Mouse (Mus musculus): ENCODE data around the gene Opa3.

Opa3 gene

DNA sequence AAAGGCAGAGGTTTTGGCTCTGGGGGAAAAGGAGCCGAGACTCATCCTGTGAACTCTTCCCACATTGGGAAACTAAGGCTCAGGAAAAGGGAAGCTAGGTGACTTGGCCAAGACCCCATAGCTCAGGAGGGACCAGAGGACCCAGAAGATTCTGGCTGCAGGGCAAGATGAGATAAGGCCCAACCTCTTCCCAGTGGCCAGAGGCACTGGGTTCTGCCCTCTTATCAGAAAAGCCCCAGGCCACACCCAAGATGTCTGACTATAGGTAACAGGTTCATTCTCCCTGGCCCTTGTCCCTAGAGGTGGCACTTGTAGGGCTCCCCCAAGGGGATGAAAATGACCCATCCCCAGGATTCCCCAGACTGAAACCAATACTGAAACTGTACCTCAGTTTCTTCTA is 18.7 kb downstream of the Opa3 start:
- no peak for DNase-seq (ENCODE audit: low spot score in 2 of 2)

DNA sequence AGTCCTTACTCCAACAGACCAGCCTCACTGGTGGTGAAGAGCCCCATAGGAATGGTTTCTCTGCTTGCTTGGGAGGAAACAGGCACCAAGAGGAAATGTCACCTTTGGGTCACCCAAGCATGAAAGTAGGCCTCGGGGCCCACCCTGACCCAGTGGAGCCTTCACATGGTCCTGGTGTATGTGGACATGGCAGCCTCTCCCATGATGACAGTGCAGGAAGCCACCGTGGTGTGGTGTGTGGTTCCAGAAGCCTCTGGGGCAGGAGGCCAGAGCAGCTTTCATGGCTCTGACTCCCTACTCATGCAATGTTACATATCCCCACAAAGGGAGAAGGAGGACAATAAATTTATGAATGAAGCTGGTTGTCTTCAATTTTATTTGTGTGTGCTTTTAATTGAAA is 19.4 kb downstream of the Opa3 start:
- no peak for DNase-seq (ENCODE audit: low spot score in 2 of 2)

DNA sequence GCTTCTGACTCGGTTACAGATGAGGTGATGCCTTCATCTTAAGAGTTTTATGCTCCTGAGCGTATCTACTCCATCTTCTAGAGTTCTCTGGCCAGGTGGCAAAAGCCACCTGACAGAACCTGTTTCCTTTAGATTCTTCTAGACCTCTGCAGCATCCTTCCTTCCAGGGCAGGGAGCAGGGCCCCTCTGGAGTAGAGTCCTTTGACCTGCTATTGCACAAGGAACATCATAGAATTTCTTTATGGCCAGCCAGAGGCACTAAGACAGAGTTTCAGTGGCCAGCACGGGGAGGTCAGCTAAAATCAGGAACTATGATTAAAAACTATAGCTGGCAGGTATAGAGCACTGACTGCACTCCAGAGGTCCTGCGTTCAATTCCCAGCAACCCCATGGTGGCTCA is 23.9 kb downstream of the Opa3 start:
- no peak for DNase-seq (ENCODE audit: low spot score in 2 of 2)

DNA sequence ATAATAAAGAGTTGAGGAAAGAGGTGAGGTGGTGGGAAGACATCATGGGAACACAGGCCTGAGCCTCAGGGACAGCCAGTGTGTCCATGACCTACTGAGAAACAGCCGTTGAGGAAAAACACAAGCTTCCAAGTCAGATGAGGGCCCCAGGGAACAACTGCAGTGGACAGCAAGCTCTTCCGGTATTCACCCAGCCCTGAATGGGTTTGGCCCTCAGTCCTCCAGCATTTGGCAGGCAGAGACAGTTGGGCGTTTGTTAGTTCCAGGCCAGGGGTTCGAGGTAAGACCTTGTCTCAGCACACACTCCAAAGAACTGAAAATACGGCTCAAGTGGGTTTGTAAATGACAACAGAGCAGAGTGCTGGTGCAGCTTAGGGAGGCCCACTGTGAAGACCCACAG is 25.3 kb downstream of the Opa3 start:
- no peak for DNase-seq (ENCODE audit: low spot score in 2 of 2)

DNA sequence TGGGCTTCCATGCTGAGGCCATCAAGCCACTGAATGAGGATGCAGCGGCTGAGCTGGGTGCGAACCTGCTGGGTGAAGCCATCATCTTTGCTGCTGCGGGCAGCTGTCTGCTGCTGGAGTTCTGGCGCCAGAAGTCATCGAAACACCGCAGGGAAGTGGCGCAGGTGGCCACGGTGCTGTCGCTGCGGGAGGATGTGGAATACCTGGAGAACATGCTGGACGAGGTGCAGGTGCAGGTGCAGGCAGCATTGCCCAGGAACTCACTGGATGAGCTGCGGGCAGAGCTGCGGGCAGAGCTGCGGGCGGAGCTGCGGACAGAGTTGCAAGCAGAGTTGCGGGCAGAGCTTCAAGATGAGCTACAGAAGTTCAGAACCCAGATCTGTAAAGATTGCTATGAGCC is 27.3 kb downstream of the Opa3 start:
- no peak for DNase-seq (ENCODE audit: low spot score in 2 of 2)

DNA sequence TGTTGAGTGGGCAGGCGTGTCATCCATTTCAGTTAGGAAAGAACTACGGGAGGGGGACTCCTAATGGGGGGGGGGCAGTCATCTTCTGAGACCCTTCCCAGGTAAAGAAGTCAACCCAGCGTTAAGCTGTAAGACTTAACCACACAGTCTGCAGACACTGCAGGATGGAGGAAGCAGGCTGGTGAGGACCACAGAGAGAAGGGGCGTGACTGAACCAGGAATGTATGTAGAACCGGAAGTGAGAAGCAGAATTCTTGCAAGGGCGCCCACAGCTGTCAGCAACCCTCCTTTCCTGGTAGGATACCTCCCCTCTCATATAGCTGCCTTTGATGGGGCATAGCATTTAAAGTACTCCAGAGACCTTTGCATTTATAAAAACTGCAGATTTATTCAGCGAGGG is 28.4 kb downstream of the Opa3 start:
- DNase-seq (ENCODE audit: low spot score in 2 of 2) = no peak

DNA sequence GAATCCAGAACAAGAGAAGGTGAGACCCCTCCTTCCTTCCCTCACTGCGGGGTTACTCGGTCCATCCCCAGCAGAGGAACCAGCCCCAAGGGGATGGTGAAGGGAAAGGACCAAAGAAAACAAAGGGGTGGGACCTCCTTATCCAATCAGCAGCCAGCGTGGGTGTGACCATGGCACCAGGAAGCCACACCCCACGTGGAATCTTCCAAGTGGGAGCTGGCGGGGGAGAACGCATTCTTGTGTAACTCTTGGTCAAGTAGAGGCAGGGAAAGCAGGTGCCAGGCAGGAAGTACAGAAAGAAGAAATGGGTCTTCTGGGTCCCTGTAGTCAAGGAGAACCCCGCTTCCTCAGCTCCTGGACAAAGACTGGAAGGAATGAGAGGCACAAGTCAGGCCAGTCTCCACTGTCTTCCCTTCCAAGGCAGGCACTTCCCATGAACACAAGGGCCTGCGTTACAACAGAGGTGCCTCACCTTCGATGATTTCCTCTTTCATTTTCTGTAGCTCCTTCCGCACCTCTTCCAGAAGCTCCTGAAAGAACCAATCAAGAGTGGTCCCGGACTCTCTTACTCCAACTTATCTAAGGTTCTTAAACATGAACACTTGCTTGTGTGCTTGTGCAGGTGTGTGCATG is 29.4 kb downstream of the Opa3 start:
- no peak for DNase-seq (ENCODE audit: low spot score in 2 of 2)

DNA sequence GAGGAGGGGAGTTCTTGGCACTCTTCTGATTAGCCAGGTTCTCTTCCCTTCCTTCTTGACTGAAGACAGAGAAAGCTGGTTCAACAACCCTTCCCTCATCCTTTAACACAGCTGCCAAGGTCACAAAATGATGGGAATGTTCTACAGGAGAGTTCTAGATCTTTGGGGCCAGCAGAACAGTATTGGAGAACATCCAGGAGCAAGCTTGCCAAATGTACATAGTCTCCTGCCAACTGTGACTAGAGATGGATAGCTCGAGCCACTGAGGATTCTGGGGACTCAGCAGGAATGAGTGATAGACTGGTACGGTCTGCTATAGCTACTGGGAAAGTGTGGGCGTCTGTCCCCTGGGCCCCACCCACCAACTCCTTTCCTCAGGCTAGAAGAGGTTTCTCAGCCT is 30.2 kb downstream of the Opa3 start:
- DNase-seq (ENCODE audit: low spot score in 2 of 2) = no peak

DNA sequence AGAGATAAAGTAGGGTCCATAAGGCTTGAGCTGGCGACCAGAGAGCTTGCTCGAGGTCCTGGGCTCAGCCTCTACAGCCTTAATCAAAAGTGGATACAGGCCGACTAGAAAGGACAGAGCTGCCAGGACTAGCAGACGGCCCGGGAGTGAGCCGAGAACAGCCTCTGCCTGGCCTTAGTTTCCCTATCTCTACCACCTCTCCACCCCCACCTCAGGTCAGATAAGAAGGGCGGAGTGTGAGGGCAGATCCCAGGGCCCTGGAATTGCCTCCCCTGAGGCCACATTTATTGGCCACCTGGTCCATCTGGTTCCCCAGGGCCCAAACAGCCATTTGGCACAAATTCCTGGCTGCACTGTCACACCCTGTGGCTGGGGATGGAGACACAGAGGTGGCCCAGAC is 37.0 kb downstream of the Opa3 start:
- DNase-seq (ENCODE audit: low spot score in 2 of 2) = no peak

DNA sequence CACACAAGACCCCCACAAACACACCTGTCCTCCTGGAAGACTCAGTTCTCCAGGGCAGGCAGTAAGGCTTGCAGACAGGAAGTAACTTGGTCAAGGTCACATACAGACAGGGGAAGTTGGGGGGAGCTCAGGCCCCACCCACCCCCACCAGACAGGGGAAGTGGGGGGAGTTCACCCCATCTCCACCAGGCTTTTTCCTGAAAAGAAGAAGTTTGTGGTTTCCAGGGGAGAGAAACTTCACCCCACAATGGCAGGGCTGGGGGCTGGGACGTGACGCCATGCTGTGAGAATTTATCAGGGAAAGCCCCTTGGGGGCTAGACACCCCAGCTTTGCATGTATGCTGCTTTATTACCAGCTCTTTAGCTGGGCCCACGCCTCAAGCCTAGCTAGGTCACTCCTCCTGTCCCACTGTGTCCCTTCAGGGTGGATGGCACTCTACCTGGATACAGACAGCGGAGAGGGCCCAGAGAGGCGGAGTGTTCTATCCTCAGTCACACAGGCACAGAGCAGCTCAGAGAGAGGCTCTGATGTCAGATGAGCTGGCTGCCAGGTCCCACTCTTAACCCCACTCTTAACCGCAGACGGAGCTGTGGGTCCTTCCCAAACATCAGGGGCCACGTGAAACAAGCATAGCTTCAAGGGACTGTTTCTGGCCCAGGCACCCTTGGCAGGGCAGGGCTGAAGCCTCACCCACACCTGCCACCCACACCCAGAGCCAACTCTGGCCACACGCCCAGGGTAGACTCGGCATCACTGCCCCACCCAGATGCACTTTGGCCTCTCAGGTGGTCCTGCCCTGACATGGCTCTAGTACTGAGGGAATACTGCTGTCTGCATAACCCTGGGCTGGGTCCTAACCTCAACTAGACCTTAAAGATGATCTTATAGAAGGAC is 38.0 kb downstream of the Opa3 start:
- peak in 1 of 2 experiments; percentile 36 for DNase-seq (ENCODE audit: low spot score in 2 of 2)

DNA sequence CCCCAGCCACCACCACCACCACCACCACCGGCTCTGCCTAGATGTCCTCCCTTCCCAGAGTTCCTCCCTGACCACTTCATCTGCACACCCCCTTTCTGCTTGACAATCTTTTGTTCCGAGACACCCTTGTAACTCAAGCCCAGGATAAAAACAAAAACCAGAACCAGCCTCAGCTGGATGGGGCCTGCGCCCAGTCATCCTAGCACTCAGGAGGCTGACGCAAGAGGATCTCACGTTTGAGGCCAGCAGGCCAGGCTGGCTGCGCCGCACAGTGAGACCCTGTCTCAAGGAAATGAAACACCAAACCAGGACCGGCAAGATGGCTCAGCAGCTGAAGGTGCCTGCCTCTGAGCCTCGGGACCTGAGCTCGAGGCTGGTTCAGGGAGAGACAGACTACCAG is 38.9 kb downstream of the Opa3 start:
- DNase-seq (ENCODE audit: low spot score in 2 of 2) = no peak

DNA sequence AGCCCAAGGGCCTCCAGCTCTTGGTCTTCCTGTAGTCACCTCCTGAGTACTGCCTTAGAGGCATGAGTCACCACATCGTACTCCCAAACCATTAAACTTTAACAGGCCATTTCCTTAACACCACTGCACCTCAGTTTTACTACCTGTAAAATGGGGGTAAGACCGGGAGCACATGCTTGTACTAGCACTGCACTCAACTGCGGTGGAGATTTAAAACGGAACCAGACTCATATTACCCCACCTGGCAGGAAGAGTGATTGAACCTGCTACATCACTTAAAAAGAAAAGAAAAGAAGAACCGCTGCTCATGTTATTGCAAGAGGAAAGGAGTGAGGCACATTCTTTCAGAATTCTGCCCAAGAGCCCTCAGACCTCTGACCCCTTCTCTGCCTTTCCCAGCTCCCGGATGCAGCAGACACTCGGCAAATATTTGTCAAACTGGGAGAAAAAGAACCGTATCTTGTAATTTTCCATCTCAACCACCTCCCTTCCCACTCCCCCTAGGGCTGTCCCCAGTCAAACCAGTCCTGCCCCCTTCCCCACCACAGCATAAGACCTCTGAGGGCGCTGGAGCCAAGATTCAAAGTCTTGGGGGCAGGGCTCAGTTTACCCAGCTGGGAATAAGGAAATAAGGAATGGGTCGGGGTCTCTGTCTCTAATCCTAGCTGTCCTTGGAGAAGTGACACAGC is 41.0 kb downstream of the Opa3 start:
- no peak for DNase-seq (ENCODE audit: low spot score in 2 of 2)

DNA sequence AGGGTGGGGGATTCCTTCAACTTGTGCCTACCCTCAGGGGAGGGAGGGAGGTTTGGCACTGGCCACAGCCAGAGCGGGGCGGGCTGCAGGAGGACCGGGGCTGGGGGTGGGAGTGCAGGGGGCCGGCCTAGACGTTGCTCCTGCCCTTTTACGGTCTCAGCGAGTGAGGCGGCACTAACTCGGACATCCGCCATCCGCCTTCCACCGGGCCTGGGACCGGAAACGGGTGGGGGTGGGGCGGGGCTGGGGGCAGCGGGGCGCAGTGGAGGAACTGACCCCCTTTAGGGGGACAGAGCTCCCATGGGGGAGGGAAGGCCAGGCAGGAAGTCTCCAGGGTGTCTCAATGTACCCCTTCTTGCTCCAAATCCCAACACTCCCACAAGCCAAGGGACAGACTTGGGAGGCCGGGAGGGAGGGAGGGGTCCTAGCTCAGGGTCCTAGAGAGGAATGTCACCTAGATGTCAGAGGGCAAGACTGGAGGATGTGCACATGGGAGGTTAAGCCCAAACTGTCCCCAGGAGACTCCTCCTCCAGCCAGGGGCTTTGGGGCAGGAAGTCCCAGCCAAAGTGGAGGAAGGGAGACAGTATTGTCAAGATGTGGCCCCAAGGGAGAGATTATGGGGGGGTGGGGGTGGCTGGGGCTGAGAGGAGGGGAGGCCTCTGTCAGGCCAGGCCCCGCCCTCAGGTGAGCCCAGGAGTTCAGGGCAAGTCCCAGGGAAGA is 41.7 kb downstream of the Opa3 start:
- no peak for DNase-seq (ENCODE audit: low spot score in 2 of 2)

DNA sequence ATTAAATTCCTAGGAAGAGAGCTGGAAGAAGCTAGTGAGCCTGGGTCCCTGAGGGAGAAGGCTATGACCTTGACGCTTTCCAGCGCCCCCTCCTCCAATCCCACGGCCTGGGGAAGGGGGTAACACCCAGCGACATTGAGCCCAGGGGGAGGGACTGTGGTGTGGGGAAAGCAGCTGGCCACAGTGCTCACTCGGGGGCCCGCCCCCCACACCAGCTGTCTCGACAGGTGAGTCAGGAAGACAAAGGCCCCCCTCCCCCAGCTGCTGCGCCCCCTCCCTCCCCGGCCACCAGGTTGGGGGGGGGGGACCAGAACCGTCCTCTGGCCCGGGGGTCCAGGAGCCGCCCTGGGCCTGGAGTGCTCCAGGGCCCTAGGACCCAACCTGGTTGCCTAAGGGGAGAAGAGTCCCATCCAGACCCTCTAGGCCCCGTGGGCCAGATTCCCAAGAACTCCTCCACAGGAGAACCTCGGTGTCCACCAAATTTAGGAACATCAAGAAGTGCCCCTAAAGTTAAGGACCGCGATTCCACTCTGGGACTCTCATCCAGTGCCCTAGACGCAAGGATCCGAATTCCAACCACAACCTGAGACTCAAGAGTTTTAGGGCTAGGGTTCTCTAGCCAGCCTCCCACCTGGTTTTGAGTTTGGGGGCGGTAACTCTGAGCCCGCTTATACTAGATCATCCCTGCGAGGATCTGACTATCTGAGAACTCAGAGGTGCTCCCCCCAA is 42.5 kb downstream of the Opa3 start:
- DNase-seq (ENCODE audit: low spot score in 2 of 2) = peak; percentile 34 to 41

DNA sequence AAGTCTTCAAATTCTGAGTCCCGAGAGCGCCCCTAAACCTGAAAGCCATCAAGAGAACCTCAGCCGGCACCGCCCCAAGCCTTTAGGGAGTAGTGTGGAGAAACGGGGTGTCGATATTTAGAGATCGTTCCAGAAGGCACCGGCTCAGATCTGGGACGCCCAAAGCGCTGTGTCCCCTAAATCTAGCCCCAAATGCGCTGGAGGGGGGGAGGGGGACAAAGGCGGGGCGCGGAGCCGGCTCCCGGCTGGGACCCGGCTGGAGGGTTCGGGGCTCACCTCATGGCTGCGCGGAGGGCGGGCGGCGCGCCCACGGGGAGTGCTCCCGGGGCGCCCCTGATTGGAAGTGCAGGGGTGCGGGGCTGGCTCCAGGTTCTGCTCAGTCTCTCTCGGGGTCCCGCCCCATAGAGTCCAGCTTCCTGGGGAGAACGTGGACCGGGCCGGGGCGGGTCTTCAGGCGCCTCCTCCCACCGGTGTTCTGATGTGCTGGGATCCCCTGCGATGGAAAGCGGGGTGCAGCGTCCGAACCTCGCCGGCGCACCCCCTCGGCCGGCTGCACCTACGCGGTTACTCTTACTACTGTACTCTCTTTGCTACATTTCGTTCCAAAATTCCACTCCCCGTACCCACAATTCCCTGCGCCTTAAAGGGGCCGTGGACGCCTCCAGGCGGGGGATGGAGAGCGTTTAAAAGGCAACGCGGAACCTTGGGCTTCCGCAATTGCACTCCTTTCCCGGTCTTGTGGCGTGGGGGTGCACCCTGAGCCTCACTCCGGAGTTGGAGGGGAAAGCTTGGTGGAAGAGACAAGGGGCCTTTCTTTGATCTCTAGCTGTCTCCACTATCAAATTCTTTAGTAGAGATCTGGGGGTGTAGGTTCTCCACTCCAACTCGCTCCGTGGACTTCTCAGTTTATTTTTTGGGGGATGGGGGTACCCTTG is 43.4 kb downstream of the Opa3 start, which contains the start of gene Vasp:
TSS of gene Vasp (minus strand) at position 580 of the 935 bp plus-strand sequence.
- peak; percentile 74 to 80 for DNase-seq (ENCODE audit: low spot score in 2 of 2)

DNA sequence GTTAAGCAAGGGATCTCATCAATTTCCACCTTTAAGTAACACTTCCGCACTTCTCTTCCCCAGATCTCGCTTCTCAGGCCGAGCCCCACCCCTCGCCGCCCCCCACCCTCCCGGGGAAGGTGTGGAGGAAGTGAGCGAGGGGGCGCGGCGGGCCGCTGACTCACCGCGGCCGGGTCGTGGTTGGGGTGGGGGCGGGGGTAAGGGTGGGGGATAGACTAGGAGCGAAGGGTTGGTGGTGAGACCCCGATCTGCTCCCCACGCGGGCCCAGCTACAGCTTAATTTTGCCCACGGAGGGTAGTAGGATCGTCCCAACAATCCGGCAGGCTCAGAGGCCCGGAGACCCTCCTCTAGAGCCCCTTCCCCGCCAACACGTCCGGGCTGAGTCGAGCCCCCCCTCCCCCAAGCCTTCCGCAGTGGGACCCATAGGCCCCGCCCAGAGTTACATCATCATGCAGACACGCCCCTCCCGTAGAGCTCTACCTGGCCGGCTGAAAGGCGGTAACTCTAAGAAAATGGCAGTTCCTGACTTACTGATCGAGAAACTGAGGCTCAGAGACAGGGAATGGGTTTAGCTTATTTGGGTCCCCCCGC is 44.1 kb downstream of the Opa3 start:
- DNase-seq (ENCODE audit: low spot score in 2 of 2) = peak; percentile 82 to 85

DNA sequence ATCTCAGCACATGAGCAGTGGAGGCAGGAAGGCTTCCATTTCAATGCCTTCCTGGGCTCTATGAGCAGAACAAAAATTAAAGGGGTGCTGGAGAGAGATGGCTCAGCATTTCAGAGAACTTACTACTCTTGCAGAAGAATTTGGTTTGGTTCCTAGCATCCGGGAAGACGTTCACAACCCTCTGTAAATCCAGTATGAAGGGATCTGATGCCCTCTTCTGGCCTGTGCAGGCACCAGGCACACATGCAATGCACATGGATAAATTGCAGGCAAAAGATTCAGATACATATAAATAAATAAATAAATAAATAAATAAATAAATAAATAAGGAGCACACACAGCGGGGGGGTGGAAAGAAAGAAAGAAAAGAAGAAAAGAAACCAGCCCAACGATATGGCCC is 48.1 kb downstream of the Opa3 start:
- no peak for DNase-seq (ENCODE audit: low spot score in 2 of 2)

DNA sequence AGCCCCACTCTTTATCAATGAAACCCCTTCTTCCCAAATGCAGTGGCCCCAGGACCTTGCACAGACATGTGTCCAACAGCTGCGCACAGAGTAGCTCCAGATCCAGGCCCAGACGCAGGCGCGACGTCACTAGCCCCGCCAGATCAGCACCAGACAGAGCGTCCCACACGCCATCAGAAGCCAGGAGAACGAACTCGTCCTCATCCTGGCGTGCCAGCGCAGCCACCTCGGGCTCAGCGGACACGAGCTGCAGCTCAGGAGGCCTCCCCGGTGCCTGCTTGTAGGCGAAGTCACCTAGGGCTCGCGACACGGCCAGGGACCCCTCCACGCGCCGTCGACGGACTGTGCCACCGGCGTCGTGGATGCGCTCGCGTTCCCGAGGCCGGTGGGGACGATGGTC is 50.9 kb downstream of the Opa3 start:
- no peak for DNase-seq (ENCODE audit: low spot score in 2 of 2)

DNA sequence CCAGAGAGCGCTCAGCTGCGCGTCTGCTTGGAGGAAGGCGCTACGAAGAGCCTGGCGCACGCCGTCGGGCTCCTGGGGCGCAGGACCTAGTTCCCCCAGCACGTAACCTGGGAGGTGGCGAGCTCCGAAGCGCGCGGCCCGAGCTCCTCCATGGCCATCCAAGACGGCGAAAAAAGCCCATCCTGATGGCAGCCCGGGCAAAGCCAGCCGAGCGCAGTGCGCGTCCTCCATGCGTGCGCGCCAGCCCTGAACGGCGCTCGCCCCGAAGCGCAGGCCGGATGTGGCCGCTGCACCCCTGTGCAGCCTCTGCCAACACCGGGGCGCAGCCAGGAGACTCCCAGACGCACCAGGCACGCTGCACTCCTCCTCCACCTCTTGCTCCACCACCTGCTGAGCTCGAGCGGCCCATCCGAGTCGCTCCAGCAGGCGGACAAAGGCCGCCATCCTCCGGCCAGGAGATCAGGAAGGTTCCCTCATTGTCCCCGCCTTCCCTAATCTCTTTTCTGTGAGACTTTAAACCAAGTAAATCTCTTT is 51.5 kb downstream of the Opa3 start, which contains the start of gene Ppm1n:
TSS of gene Ppm1n (minus strand) at position 484 of the 534 bp plus-strand sequence.
- DNase-seq (ENCODE audit: low spot score in 2 of 2) = peak in 1 of 2 experiments; percentile 37

Data from thymus, postnatal 10 days (tissue).